Mouse (Mus musculus): ENCODE data around the gene Abcf1.

Abcf1 gene

DNA sequence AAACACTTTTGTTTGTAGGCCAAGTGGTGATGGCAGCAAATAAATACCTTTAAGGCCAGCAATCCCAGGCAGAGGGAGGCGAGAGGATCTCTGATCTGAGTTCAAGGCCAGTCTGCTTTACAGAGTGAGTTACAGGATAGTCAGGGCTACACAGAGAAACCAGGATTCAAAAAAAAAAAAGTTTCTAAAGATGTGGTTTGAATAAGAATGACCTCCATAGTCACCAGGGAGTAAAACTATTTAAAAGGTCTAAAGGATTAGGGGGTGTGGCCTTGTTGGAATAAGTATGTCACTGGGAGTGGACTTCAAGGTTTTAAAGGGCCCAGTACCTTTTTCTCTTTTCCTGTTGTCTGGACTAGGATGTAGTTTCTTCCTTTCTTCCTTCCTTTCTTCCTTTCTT lies 29.6 kb downstream of the Abcf1 start:
- ChIA-PET POLR2A (interaction anchor here in 2 of 4 experiments (1.0 to 8.4 kb wide), 14 partner anchors 15 to 58 kb away, joined by 3 to 241 read pairs (median 15); partner anchors contain the start of genes Abcf1 (in 1 of the 2), Gnl1 (in 1 of the 2) and Prr3 (in 1 of the 2)), CTCF (interaction anchor here in 1 of 4 experiments (1.0 to 4.8 kb wide), 4 partner anchors 26 to 121 kb away, joined by 4 to 67 read pairs (median 8); no protein-coding TSS in a partner anchor)

DNA sequence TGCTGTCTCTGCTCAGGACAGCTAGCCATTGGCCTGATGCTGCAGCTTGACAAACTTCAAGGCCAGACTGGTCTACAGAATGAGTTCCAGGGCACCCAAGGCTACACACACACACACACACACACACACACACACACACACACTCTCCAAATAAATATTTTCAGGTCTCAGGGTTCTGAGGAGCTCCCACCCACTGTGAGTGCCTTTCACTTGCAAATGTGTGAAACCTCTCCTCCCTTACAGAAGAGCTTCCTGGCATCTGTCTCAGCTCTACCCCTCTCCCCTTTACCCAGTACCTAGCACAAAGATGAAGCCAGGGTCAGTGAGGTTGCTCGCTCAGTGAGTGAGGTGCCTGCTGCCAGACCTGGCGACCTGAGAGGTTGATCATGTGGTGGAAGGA lies 30.5 kb downstream of the Abcf1 start:
- ChIA-PET POLR2A (interaction anchor here (0.6 to 8.4 kb wide), 60 partner anchors 10 to 348 kb away, joined by 3 to 241 read pairs (median 4); partner anchors contain the start of genes Gnl1 (in 2 of the 4), Mrps18b (in 2 of the 4), Ppp1r10 (in 2 of the 4) and Prr3 (in 2 of the 4)), CTCF (interaction anchor here (0.6 to 4.8 kb wide), 26 partner anchors 19 to 849 kb away, joined by 3 to 67 read pairs (median 4); partner anchors contain the start of genes H2-T24 (in 1 of the 4), Mdc1 (in 1 of the 4) and Prr3 (in 1 of the 4))

DNA sequence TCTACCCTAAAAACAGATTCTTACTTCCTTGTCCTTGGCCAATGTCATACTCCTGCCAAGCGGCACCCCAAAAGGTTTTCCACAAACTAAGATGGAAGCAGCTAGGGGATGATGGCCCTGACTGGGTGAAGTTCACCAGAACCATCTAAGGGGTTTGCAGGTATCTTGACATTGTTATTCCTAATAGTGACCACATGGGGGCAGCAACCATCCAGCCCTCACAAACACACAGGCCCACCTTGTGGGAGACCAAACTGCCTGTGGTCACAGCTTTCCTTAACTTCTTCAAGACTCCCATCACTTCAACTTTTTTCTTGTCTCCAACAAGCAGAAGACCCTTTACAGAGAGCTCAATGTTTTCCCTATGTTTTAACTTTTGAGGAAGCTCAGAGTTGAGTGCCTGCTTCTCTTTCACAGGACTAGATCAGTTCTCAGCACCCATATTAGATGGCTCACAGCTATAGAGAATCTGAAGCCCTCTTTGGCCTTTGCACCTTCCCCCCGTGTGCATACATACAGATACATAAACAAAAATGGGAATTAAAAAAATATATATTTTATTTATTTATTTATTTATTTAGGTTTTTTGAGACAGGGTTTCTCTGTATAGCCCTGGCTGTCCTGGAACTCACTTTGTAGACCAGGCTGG lies 31.7 kb downstream of the Abcf1 start:
- ChIA-PET CTCF (interaction anchor here (0.6 to 4.8 kb wide), 36 partner anchors 10 to 255 kb away, joined by 3 to 67 read pairs (median 4); partner anchors contain the start of genes Gnl1 (in 1 of the 4), Nrm (in 1 of the 4) and Prr3 (in 1 of the 4)), POLR2A (interaction anchor here (0.6 to 8.4 kb wide), 47 partner anchors 15 to 304 kb away, joined by 3 to 241 read pairs (median 5); partner anchors contain the start of genes Gnl1 (in 3 of the 4), Prr3 (in 3 of the 4), Mrps18b (in 2 of the 4) and Ppp1r10 (in 2 of the 4))

DNA sequence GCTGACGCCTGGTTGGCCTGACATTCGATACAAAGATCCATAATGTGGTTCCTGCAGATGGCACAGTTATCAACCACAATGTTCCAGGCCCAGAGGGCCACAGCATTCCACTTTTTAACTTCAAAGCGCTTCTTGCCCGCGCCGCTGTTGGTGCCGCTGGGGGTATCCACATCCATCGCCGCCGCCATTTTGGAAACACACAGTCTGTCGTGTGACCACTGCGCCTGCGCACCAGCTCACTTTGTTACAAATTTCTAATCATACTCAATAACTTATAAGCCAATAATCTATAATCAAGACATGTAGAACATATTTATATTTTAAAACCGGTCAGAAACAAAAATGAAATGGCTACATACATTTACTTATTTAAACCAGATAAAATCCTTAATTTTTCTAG lies 33.8 kb downstream of the Abcf1 start:
- POLR2A ChIA-PET = interaction anchor here (0.8 to 8.4 kb wide), 35 partner anchors 13 to 283 kb away, joined by 3 to 241 read pairs (median 6); partner anchors contain the start of genes Gnl1 (in 2 of the 4), Mrps18b (in 2 of the 4), Ppp1r10 (in 2 of the 4) and Prr3 (in 2 of the 4)

DNA sequence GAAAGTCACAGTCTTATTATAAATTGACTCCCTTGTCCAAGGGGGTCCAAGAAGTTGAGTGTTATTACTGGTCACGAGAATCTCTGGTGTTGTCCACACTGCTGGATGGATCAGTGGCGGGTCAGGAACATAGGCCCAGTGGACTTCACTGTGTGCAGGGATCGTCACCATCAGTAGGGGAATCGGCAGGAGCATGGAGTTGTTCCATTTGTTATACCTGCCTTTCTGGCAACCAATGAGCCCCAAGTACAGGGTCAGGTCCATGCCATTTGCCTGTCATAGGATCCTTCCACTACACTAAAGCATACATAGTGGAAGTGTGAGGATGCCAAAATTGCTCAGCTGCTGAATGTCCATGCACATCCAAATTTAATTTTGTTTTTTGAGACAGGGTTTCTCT lies 37.0 kb downstream of the Abcf1 start:
- ChIA-PET POLR2A (interaction anchor here in 1 of 4 experiments (8.4 kb wide), 1 partner anchor 10 kb away, joined by 241 read pairs; no protein-coding TSS in a partner anchor), CTCF (no interaction called here)

More for the DNA sequence above, 33.8 kb downstream of the Abcf1 start:
- CTCF ChIA-PET = interaction anchor here (0.9 to 4.8 kb wide), 8 partner anchors 22 to 125 kb away, joined by 4 to 67 read pairs (median 10); no protein-coding TSS in a partner anchor

DNA sequence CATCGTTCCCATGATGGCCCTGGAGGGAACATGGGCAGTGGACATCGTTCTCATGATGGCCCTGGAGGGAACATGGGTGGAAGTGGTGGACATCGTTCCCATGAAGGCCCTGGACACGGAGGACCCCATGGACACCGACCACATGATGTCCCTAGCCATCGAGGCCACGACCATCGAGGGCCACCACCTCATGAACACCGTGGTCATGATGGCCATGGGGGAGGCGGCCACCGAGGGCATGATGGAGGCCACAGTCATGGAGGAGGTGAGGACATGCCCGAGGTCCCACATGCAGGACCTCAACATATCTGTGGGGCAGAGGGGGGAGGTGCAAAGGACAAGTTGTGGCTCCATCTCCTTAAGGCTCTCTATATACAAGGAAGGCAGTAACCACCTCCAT lies 38.9 kb downstream of the Abcf1 start:
- CTCF ChIA-PET = no interaction called here
- POLR2A ChIA-PET = interaction anchor here in 2 of 4 experiments (1.1 to 1.3 kb wide), 2 partner anchors 20 kb away, joined by 5 to 9 read pairs; no protein-coding TSS in a partner anchor

DNA sequence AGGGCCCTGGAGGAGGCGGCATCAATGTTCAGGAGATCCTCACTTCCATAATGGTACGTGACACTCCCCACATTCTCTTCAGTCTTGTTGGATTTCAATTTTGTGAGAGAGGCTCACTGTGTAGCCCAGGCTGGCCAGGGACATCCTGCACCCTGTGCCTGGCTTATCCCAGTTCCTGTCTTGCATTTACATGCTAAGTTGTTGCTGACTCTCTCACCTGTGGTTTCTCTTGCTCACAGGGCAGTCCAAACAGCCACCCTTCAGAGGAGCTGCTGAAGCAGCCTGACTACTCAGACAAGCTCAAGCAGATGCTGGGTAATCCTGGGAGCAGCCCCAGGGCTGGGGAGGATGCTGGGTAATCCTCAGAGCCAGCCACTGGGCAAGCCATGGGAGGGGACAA lies 40.0 kb downstream of the Abcf1 start:
- POLR2A ChIA-PET = interaction anchor here in 3 of 4 experiments (0.6 to 1.9 kb wide), 6 partner anchors 11 to 74 kb away, joined by 4 to 9 read pairs (median 6); partner anchors contain the start of genes Mrps18b (in 1 of the 3) and Ppp1r10 (in 1 of the 3)
- CTCF ChIA-PET = interaction anchor here in 1 of 4 experiments (0.6 to 1.0 kb wide), 4 partner anchors 21 to 1690 kb away, joined by 3 to 4 read pairs (median 3); no protein-coding TSS in a partner anchor

DNA sequence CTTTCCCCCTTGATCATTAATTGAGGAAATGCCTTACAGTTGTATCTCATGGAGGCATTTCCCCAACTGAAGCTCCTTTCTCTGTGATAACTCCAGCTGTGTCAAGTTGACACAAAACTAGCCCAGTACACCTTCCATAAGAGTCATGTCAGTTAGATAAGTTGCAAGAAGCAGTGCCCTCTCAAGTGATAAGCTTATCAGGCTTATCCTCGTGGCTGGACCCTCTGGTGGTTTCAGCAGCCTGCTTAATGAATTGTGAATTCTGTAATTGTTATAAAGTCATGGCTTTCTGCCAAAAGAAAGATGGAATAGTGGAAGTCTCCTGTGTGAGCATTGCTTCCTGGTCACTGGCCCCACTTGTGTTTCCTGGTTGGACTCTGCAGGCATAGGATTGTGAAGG lies 42.1 kb downstream of the Abcf1 start:
- CTCF ChIA-PET = interaction anchor here in 1 of 4 experiments (1.4 kb wide), 1 partner anchor 10 kb away, joined by 6 read pairs; no protein-coding TSS in a partner anchor
- POLR2A ChIA-PET = interaction anchor here (0.6 to 11.3 kb wide), 14 partner anchors 8 to 96 kb away, joined by 3 to 241 read pairs (median 6); partner anchors contain the start of genes Abcf1 (in 1 of the 4), Mrps18b (in 1 of the 4) and Ppp1r10 (in 1 of the 4)

DNA sequence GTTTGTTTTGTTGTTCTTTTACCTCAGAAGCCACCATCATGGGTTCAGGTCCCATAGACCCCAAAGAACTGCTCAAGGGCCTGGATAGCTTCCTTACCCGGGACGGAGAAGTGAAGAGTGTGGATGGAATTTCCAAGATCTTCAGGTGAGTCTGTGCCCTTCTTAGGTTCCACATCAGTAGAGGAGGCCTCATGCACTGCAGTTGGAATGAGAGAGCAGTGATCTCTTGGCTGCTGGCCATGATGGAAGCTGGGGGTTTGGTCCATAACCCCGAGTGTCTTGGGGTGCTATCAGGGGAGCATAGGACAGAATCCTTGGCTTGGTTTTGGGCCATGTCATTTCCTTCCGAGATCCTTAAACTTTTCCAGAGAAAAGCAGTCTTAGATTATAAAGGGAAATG lies 46.3 kb downstream of the Abcf1 start:
- ChIA-PET POLR2A (interaction anchor here in 3 of 4 experiments (0.5 to 11.3 kb wide), 17 partner anchors 10 to 1087 kb away, joined by 3 to 241 read pairs (median 4); partner anchors contain the start of genes Abcf1 (in 1 of the 3), Atat1 (in 1 of the 3) and Mdc1 (in 1 of the 3)), CTCF (interaction anchor here in 1 of 4 experiments (0.7 kb wide), 1 partner anchor 43 kb away, joined by 3 read pairs; the partner anchor contains the start of gene Dhx16)

DNA sequence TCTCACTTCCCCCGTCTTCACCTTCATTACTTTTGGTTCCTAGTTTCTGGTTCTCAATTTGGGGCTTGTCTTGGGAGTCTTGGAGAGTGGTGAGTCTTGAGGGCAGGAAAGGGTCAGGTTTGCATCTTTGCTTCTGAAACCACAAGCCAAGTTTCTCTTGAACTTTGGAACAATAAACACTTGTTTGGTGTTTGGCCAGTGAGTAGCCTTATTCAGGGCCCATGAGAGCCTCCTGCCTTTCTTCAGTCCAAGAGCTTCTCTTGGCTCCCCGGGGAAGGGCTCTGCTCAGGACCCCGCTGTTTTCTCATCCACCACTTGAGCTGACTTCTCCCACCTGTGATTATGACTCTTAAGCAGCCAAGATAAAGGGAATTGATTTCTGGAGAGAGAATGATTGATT lies 47.0 kb downstream of the Abcf1 start:
- POLR2A ChIA-PET = interaction anchor here in 2 of 4 experiments (0.5 to 11.3 kb wide), 15 partner anchors 11 to 1087 kb away, joined by 3 to 241 read pairs (median 4); partner anchors contain the start of genes Prr3 (in 2 of the 2), Abcf1 (in 1 of the 2), Atat1 (in 1 of the 2) and Gnl1 (in 1 of the 2)
- CTCF ChIA-PET = interaction anchor here in 1 of 4 experiments (0.7 kb wide), 1 partner anchor 43 kb away, joined by 3 read pairs; the partner anchor contains the start of gene Dhx16

DNA sequence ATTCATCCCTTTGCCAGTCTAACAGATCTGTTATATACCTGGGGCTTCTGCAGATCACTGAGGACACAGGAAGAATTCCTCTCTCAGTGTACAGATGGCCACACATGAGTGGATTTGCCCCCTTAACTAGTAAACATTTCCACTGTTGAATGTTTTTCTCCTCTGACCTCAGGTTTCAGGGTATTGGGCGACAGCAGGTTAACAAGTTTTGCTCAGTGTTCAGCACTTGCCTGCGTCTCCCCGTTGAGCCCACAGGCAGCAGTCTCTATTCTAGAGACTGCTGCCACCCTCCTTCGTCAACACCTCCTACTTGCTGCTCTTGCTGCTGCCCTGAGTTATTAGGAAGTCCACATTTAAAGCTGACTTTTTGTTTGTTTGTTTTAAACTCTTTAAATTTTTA lies 47.9 kb downstream of the Abcf1 start:
- ChIA-PET POLR2A (interaction anchor here in 3 of 4 experiments (0.5 to 11.3 kb wide), 27 partner anchors 10 to 1028 kb away, joined by 3 to 241 read pairs (median 5); partner anchors contain the start of genes Tubb5 (in 2 of the 3), 2310061I04Rik (in 1 of the 3), Abcf1 (in 1 of the 3) and Atat1 (in 1 of the 3)), CTCF (interaction anchor here in 3 of 4 experiments (1.0 to 1.4 kb wide), 3 partner anchors 72 to 86 kb away, joined by 3 to 5 read pairs (median 4); no protein-coding TSS in a partner anchor)

DNA sequence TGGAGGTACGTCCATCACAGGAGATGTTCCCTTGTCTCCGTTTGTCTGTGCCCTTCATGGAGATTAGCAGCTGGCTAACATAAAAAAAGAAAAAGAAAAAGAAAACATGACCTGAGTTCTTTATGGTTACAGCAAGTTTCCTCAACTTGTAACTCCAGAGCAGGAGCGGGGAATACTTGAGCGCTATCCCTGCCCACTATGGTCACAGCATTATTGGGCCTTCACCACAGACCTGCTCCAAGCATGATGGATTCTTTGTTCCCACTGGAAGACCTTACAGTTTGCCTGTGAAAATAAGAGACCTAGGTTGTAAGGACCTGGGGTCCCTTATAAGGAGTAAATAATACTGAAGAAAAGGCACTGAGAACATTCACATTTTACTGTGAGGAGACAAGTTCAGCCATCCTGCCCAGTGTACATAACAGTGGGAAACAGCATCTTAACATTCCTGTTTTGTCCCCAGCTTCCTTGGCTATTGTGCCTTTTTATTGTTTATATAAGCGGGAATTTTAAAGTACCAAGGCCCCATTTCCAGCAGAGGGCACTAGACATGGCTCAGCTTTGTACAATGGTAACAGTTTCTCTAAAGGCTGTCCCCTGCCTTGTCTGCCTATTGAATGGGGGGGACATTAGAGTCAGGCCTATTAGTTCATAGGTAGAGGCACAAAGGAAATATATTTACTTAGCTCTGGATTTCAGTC lies 48.5 kb downstream of the Abcf1 start:
- POLR2A ChIA-PET = interaction anchor here (0.5 to 11.3 kb wide), 34 partner anchors 9 to 1029 kb away, joined by 3 to 241 read pairs (median 4); partner anchors contain the start of genes Tubb5 (in 2 of the 4), 2310061I04Rik (in 1 of the 4), Abcf1 (in 1 of the 4) and Atat1 (in 1 of the 4)
- CTCF ChIA-PET = interaction anchor here in 3 of 4 experiments (0.6 to 1.5 kb wide), 8 partner anchors 16 to 192 kb away, joined by 3 to 5 read pairs (median 4); partner anchors contain the start of gene H2-T23 (in 1 of the 3)

DNA sequence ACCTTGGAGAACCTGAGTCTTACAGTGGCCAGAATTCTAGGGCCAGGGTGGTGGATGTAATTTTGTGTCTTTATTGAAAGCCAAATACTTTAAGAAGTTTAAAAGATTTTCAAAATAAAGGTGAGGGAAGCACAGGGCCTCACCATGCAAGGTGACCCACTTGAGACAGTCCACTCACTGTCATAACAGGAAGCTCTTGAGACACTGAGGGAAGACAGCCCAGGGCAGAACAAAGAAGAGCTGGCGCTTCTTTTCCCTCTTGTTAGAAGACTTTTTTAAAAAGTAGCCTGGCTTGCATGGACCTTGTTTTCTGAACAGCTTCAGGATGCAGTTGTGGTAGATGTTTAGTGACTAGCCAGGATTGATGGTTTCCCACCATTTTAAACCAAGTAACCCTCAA lies 49.2 kb downstream of the Abcf1 start:
- ChIA-PET POLR2A (interaction anchor here (0.8 to 11.3 kb wide), 31 partner anchors 8 to 416 kb away, joined by 3 to 241 read pairs (median 8); partner anchors contain the start of genes Ier3 (in 2 of the 4), Tubb5 (in 2 of the 4), 2310061I04Rik (in 1 of the 4) and Abcf1 (in 1 of the 4)), CTCF (interaction anchor here in 3 of 4 experiments (0.6 to 1.5 kb wide), 5 partner anchors 16 to 192 kb away, joined by 3 to 5 read pairs (median 3); no protein-coding TSS in a partner anchor)

DNA sequence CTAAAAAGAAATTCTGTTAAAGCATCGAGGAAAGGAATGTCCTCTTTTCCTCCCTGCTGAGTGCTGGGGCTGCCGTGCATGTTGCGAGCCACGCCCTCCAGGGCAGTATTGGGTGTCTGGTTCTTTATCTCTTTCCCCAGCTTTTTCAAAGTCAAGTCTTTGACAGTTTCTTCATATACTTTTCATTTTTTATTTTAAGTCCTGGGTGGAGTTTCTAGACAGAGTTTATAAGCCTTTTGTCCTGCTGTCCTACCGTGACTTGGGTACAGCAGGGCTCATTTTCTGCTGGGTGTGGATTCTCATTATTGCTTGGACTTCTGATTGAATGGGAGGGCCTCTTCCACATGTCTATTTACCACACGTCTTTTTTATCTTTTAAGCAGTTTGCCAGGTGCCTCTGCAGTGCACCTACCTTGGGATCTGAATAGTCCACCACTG lies 49.7 kb downstream of the Abcf1 start:
- CTCF ChIA-PET = interaction anchor here in 3 of 4 experiments (0.9 to 1.5 kb wide), 5 partner anchors 17 to 74 kb away, joined by 3 to 4 read pairs (median 3); partner anchors contain the start of gene Dhx16 (in 1 of the 3)

DNA sequence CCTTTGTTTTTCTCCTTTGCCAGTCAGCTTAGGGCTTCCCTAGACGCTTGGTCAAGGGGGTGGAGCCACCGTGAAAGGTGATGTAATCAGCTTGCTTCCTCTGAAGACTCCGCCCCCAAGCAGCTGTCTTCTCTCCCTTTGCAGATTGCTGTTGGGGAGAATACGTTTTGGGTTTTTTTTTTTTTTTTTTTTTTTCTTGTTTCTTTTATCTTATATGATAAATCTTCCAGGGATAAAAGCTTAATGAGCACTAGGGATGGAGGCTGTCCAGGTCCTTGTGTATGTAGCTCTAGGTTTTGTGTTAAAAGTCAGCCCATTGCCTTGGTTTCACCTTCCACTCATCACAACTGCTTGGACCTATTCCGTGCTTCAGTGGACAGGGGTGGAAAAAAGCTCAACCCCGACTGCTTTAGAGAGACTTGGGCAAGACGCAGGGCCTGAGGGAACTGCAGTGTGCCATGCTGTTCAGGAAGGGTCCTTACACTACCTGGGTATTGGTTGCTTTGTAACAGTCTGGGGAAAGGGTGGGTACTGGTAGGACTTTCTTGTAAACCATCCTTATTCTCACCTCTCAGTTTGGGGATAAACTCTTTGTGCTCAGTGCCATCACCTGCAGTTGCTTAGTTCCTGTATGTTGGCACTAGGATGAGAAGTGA lies 50.4 kb downstream of the Abcf1 start:
- ChIA-PET CTCF (interaction anchor here (0.6 to 1.5 kb wide), 26 partner anchors 10 to 789 kb away, joined by 3 to 8 read pairs (median 4); partner anchors contain the start of genes Dhx16 (in 1 of the 4), Ier3 (in 1 of the 4) and Mdc1 (in 1 of the 4)), POLR2A (interaction anchor here (0.6 to 11.3 kb wide), 162 partner anchors 8 to 1274 kb away, joined by 3 to 241 read pairs (median 6); partner anchors contain the start of genes 2310061I04Rik (in 3 of the 4), Atat1 (in 3 of the 4), Dhx16 (in 3 of the 4) and Ier3 (in 3 of the 4))

More for the DNA sequence above, 49.7 kb downstream of the Abcf1 start:
- POLR2A ChIA-PET = interaction anchor here (0.7 to 11.3 kb wide), 68 partner anchors 8 to 416 kb away, joined by 3 to 241 read pairs (median 10); partner anchors contain the start of genes Atat1 (in 3 of the 4), Ier3 (in 3 of the 4), Tubb5 (in 3 of the 4) and Abcf1 (in 2 of the 4)
